Mouse (Mus musculus) G1E (cell line): ENCODE measurements around the gene Etv1. TPM values are rescaled to one million over a fixed set of nuclear protein-coding genes. Genes with fewer than 3 reads are reported as not detected.

Source experiments
- ATAC-seq: 2 replicates; pipeline ENCODE4 v1.8.0; 2016; ENCODE audit warnings: mild to moderate bottlenecking; ENCODE audit not compliant: insufficient number of reproducible peaks, poor library complexity, low FRiP score, severe bottlenecking; ENCODE audit errors: extremely low read depth
- DNase-seq: peaks from one replicate; pipeline ENCODE4 v3.0.0; 2012; ENCODE audit warnings: low spot score
- H3K27me3 ChIP-seq: 2 replicates; pipeline ENCODE4 v1.6.1; 2012; ENCODE audit warnings: mild to moderate bottlenecking, low read length, inconsistent platforms; ENCODE audit not compliant: insufficient read depth
- H3K36me3 ChIP-seq: replicated peaks from 2 replicates; pipeline ENCODE3; 2012; ENCODE audit warnings: mild to moderate bottlenecking, inconsistent platforms
- H3K4me1 ChIP-seq: 2 replicates; pipeline ENCODE4 v1.6.1; 2012; ENCODE audit warnings: low read depth, low read length, inconsistent platforms, mixed read lengths; ENCODE audit not compliant: insufficient read depth
- H3K4me3 ChIP-seq: 2 replicates; pipeline ENCODE4 v1.5.1; 2012; ENCODE audit warnings: low read depth, mild to moderate bottlenecking, inconsistent platforms, low read length, moderate library complexity, mixed read lengths
- H3K9me3 ChIP-seq: replicated peaks from 2 replicates; pipeline ENCODE4 v1.6.1; 2012; ENCODE audit warnings: inconsistent platforms
- CTCF ChIP-seq: IDR thresholded peaks from 2 replicates; pipeline ENCODE4 v1.5.1; 2012; ENCODE audit warnings: low read depth, low read length, inconsistent platforms, mixed read lengths
- GATA1 ChIP-seq: IDR thresholded peaks from 2 replicates; pipeline ENCODE4 v1.6.1; 2012; ENCODE audit warnings: borderline replicate concordance, low read length, inconsistent platforms, mixed read lengths
- GATA2 ChIP-seq: IDR thresholded peaks from 2 replicates; pipeline ENCODE4 v1.6.1; 2012; ENCODE audit warnings: low read depth, low read length, inconsistent platforms, borderline replicate concordance
- POLR2AphosphoS5 ChIP-seq: IDR thresholded peaks from 2 replicates; pipeline ENCODE4 v1.6.1; 2012; ENCODE audit warnings: low read depth, low read length, inconsistent platforms; ENCODE audit not compliant: insufficient replicate concordance
- TAL1 ChIP-seq: conservative IDR thresholded peaks from 2 replicates; pipeline ENCODE4 v1.6.1; 2012; ENCODE audit warnings: low read depth, low read length, inconsistent platforms, mixed read lengths
- polyA plus RNA-seq: library from polyadenylated mRNA; stranded (reverse); fragments of >175 nt; gene quantifications from 2 replicates; pipeline ENCODE4 v1.2.3, GENCODE M21; 2012
- total RNA-seq, 2 experiments: library from RNA; stranded (forward) in 1 of 2; stranded (reverse) in 1 of 2; fragments of 200-1000 nt in 1 of 2; fragments of >200 nt in 1 of 2; fragmentation: Nextera tagmentation in 1 of 2; gene quantifications; 2 replicates each; pipeline ENCODE4 v1.2.3; 2014 to 2017

The Etv1 gene
- total and polyA plus RNA-seq, 3 experiments: 0.22 TPM; not detected in 2

- no peak for ATAC-seq
- DNase-seq: no peak
- TF ChIP-seq GATA1: no peak
- no peak for TF ChIP-seq CTCF
- no peak for TF ChIP-seq TAL1
- TF ChIP-seq GATA2: no peak
- TF ChIP-seq POLR2AphosphoS5: no peak
- H3K27me3 ChIP-seq: no peaks in the 10 kb centered on the region
- peaks cover 8% of the 10 kb centered on the region for H3K9me3 ChIP-seq
- H3K36me3 ChIP-seq: no peaks in the 10 kb centered on the region
- no peak overlapping the region for H3K4me3 ChIP-seq
- H3K4me1 ChIP-seq: no peaks in the 10 kb centered on the region
Measured at GRCm38 (mm10) chr12:38786571-38786970, 7.4 kb downstream of the Etv1 start.

GRCm38 (mm10) chr12:38787704-38788103 lies 8.5 kb downstream of the Etv1 start:
- ATAC-seq: no peak
- Histone ChIP-seq H3K4me3 (no peak overlapping the region), H3K9me3 (peaks cover 8% of the 10 kb centered on the region), H3K27me3 (no peaks in the 10 kb centered on the region), H3K36me3 (no peaks in the 10 kb centered on the region), H3K4me1 (no peaks in the 10 kb centered on the region)
- TF ChIP-seq GATA1 (no peak), CTCF (no peak), POLR2AphosphoS5 (no peak), GATA2 (no peak), TAL1 (no peak)
- DNase-seq: no peak

GRCm38 (mm10) chr12:38788621-38789020 lies 9.4 kb downstream of the Etv1 start:
- no peak overlapping the region for H3K4me3 ChIP-seq
- TF ChIP-seq GATA1: no peak
- TF ChIP-seq GATA2: no peak
- TF ChIP-seq POLR2AphosphoS5: no peak
- no peak for TF ChIP-seq CTCF
- no peak for TF ChIP-seq TAL1
- no peaks in the 10 kb centered on the region for H3K4me1 ChIP-seq
- H3K9me3 ChIP-seq: peaks cover 10% of the 10 kb centered on the region
- no peaks in the 10 kb centered on the region for H3K36me3 ChIP-seq
- ATAC-seq: no peak
- DNase-seq: no peak
- H3K27me3 ChIP-seq: no peaks in the 10 kb centered on the region

- TF ChIP-seq GATA1 (no peak), CTCF (no peak), POLR2AphosphoS5 (no peak), TAL1 (no peak), GATA2 (no peak)
- H3K4me3 ChIP-seq: no peak overlapping the region
- no peaks in the 10 kb centered on the region for H3K4me1 ChIP-seq
- ATAC-seq: no peak
- DNase-seq: no peak
- no peaks in the 10 kb centered on the region for H3K27me3 ChIP-seq
- peaks cover 15% of the 10 kb centered on the region for H3K9me3 ChIP-seq
- H3K36me3 ChIP-seq: no peaks in the 10 kb centered on the region
Measured at GRCm38 (mm10) chr12:38789789-38790355, 10.7 kb downstream of the Etv1 start.

- peaks cover 19% of the 10 kb centered on the region for H3K9me3 ChIP-seq
- no peaks in the 10 kb centered on the region for H3K4me1 ChIP-seq
- no peak overlapping the region for H3K4me3 ChIP-seq
- TF ChIP-seq GATA1 (no peak), CTCF (no peak), POLR2AphosphoS5 (no peak)
- H3K27me3 ChIP-seq: no peaks in the 10 kb centered on the region
- no peak for ATAC-seq
- H3K36me3 ChIP-seq: no peaks in the 10 kb centered on the region
- no peak for DNase-seq
Measured at GRCm38 (mm10) chr12:38793076-38793475, 13.9 kb downstream of the Etv1 start.

GRCm38 (mm10) chr12:38793697-38794096 lies 14.5 kb downstream of the Etv1 start:
- H3K9me3 ChIP-seq: peaks cover 18% of the 10 kb centered on the region
- no peak for DNase-seq
- TF ChIP-seq GATA1: no peak
- no peak for TF ChIP-seq TAL1
- TF ChIP-seq POLR2AphosphoS5: no peak
- no peak for TF ChIP-seq CTCF
- H3K4me3 ChIP-seq: no peak overlapping the region
- no peaks in the 10 kb centered on the region for H3K27me3 ChIP-seq
- no peaks in the 10 kb centered on the region for H3K4me1 ChIP-seq
- H3K36me3 ChIP-seq: no peaks in the 10 kb centered on the region
- ATAC-seq: no peak
